Mouse (Mus musculus): ENCODE results near the gene Ehd4. TPM values are rescaled to one million over a fixed set of nuclear protein-coding genes. Genes with fewer than 3 reads are reported as not detected.

The Ehd4 gene
- total RNA-seq, 2 experiments from 2014 or later = 38.0 to 39.6 TPM

DNA sequence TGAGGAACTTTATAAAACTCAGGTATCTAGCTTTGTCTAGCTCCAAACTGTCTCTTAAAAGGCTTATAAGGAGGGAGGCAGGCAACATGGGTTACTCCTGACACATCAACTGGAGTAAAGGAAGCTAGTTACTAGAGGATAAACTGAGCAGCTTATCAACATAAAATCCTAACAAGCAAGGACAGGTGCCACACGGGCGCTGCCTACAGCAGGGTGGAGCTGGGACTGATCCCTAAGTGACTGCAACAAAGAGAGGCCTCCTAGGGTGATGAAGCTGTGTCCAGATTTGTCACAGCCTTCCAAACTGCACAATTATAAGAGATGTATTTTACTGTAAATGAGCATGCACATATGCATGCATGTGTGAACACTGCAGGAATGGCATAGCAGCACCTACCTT, 47.0 kb downstream of the Ehd4 start:
- DNase-seq = no peak

DNA sequence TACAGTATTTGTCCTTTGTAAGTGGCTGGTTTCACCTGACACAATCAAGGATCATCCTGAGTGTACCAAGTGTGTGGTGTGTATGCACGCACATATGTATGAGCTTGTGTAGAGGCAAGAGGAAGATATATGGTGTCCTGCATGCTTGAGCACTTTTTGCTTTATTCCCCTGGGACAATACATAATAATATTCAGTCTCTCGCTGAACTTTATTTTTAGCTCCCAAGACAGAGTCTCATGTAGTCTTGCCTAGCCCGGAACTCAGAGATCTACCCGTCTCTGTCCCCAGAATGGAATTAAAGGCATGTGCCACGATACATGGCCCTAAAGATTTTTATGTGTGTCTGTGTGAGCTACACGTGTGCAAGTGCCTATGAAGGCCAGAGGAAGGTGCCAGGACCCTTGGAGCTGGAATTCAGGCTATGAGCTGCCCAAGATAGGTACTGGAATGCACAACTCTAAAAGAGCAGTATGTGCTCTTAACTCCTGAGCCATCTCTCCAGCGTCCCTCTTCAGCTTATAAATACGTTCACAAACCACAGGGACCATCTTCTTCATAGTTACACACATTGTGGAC, 47.9 kb downstream of the Ehd4 start:
- no peak for DNase-seq

DNA sequence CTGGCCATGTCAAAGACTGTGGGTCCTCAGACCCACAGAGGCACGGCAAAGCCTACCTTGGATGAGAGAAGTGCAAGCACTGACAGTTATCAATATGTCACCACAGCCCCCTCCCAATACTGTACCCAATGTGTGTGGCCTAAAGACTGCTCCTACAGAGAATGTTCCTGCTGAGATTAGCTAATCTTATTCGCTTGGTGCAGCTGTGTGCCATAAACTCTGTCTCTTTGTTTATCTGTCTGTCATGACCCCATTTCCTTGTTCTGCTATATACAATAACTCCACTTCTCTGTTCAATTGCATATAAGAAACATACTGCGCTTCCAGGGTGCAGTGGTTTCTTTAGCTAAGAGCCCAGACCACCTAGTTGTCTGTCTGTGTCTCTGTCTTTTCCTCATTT, 48.5 kb downstream of the Ehd4 start:
- no peak for DNase-seq

GRCm38 (mm10) chr2:120102881-120103280, 51.5 kb downstream of the Ehd4 start:
- DNase-seq = peak; percentile 65

DNA sequence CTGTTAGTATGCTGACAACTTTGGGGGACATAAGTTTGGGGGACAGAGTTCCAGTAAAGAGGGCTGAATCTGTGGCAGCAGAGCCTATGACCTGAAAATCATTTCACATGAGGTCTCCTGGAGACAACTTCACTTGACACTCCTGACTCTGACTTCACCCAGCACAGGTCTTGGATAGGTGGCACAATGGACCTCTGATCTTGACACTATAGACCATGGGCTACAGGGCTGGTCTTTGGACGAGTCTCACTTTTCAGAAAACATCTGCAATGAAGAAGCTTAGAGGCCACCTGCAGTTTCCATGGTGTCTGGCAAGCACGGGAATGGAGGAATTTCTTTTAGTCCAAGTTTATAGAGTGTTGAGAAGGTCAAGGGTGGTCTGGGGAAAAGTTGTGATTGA, 52.0 kb downstream of the Ehd4 start:
- DNase-seq = no peak

DNA sequence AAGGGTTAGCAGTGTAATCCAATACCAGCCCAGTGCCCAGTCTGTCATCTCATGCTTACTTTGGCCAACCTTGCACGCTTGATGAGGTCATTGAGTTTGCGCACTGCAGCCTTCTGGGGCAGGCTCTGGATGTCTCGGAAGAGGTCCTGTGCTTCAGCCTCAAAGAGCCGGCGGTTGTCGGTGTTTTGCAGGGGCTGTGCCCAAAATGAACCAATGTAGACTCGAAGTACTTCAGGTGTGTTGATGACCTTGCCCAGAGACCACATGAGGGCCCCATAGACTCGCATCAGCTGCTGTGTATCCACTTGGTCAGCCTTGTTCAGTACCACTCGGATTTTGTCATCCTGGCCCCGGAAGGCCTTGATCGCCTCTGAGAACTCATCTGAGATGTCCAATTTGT, 52.4 kb downstream of the Ehd4 start:
- DNase-seq = no peak

DNA sequence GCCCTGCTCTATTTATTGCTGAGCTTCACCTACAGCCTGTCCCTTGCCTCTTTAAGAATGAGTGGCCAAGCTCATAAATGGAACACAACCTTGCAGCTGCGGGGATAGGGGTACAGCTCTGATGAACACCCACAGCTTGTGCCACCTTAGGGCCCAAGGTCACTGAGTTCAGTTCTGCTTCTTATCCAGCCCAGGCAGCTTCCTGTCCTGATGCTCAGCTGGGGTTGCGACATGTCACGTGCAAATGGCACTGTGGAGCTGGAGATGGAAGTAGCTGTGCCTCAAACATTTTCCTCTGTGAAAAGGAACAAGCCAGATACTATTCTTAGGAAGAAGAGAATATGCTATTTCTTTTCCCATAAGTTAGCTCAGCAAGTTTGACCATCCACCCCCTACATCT, 54.5 kb downstream of the Ehd4 start:
- DNase-seq = no peak

DNA sequence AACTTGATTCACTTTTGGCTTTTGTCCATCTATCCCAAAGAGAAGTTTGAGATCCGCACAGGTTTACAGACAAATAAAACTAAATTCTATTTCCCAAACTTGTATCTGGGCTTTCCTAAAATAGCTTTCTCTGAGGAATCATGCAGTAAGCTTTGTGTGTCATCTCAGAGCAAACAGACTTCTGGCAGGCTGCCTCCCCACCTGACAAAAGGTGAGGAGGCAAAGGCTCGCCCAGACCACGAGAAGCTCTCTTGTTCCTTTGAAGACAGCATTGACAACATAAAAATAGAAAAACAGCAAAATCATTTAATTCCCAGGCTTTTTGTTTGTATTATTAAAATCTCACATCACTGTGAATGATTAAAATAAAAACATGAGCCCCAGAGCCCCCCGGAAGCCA, 55.1 kb downstream of the Ehd4 start:
- DNase-seq = no peak

DNA sequence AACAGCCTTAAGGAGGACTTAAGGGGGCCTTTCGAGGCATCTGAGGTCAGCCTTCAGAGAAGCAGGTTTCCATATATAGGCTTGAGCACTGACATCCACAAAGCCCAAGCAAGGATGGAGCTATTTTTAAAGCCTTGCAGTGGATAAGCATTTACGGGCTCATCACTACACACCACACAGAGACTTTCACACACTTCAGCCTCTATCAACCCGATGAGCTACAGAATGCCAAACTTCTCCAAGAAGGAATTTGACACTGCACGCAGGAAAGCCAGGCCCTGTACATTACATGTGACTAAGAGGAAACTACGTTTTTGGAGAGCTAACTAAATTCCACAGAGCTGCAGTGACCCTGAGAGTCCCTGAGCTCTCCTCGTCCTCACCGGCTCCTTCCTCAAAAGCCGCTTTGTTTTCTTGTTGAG, 55.6 kb downstream of the Ehd4 start:
- DNase-seq = no peak

- no peak for DNase-seq
Observed at GRCm38 (mm10) chr2:120097868-120098267, 56.5 kb downstream of the Ehd4 start.

- no peak for DNase-seq
Observed at GRCm38 (mm10) chr2:120096711-120097110, 57.7 kb downstream of the Ehd4 start.

DNA sequence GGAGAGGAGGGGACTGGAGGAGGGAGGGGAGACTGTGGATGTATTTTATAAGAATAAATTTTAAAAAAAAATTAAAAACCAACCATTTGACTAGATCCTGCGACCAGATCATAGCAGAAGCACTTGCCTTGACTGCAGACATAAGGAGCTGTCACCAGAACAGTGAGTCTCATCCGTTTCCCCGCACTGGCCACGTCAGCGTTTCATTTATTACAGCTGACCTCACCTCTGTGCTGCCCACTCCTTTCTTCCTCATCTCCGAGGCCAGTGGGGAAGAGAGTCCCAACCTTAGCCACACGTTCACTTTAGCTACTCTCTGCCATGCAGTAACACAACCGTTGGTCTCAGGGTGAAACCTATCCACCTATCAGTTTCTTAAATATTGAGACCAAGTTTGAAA, 58.2 kb downstream of the Ehd4 start:
- DNase-seq = no peak

GRCm38 (mm10) chr2:120095171-120095570, 59.2 kb downstream of the Ehd4 start:
- DNase-seq = no peak

DNA sequence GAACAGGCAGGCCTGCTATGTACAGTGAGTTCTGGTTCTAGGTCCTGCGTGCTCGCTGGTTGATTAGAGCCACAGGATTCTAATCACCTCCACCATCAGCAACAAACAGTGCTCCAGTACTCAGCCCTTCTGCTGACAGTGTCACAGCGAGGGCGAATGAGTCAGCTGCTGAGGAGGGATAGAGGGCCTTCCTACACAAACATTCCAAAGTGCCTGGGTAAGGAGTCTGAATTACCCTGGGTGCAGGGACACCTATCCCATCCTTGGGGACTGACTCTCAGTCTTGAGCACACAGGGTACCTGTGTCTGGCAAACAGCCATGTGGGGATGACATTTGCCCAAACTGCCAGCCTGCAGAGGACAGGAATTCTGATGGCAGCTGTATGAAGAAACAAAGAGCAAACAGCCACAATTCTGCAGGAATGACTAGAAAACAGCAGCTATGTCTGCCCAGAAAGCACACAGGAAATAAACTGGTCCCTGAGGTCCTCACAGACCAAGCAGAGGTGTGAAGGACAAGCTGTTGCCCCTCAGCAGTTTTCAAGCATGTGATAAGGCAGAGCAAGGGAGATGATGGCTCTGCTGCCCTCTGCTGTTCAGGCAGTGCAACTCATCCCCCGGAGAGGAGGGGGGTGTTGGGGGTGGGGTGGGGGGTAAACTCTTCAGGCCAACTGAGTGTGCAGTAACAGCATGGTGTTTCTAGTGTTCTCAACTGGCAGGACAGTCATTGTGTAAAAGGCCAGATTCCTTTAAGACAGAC, 60.6 kb downstream of the Ehd4 start:
- peak; percentile 70 for DNase-seq

DNA sequence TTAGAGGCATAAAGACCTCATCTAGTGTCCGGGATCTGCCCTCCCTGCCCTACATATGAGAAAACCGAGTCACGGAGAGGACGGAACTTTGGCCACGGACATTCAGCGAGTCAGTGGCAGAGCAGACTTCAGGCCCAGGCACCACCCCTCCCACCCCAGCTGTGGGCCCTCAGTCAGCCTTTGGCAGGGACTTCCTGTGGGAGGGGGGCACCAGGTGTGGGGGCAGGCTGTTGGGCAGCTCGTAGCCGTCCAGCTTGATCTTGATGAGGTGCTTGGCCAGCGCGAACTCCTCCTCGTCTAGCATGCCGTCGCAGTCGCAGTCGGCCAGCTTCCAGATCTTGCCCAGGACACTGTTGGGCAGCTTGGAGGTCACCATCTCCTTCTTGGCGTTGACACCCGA, 63.4 kb downstream of the Ehd4 start:
- DNase-seq = no peak

DNA sequence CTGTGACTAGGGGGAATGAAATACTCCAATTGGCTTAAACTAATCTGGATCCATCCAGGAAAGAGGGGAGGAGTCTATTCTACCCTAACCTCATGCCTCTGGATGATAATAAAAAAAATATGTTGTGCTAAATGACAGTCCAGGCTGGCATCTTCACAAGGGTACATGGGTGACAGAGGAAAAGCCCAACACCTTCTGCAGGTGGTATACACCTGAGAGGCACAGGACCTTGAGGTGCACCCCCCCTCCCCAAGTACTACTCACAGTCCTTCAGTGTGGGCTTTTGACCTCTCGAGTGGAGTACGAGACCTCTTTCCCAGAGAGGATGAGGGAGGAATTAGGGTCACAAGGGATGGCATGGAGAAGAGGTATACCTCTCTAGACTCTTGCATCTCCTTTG, 66.5 kb downstream of the Ehd4 start:
- DNase-seq = no peak

- DNase-seq = peak; percentile 37
Observed at GRCm38 (mm10) chr2:120087391-120087790, 67.0 kb downstream of the Ehd4 start.

DNA sequence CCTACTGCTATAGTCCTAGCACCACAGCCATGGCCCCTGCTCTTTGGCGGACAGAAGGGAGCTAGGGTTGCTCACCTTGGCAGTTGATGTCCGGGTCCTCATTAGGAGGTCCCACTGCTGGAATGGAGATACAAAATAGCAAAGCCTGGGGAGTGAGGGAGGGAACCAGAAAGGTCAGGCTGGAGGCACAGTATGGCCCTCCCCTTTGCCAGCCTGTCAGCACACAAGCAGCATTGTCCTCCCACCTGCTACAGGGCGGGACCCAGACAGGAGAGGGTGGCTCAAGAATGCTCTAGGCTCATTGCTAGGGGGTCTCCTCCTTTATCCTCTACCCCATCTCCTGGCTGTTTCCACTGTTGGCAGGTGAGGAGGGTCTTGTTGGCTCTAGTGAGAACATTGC, 68.4 kb downstream of the Ehd4 start:
- DNase-seq = no peak

GRCm38 (mm10) chr2:120084593-120085361, 69.6 kb downstream of the Ehd4 start:
- DNase-seq = peak; percentile 57

GRCm38 (mm10) chr2:120082416-120082815, 72.0 kb downstream of the Ehd4 start:
- DNase-seq = no peak

DNA sequence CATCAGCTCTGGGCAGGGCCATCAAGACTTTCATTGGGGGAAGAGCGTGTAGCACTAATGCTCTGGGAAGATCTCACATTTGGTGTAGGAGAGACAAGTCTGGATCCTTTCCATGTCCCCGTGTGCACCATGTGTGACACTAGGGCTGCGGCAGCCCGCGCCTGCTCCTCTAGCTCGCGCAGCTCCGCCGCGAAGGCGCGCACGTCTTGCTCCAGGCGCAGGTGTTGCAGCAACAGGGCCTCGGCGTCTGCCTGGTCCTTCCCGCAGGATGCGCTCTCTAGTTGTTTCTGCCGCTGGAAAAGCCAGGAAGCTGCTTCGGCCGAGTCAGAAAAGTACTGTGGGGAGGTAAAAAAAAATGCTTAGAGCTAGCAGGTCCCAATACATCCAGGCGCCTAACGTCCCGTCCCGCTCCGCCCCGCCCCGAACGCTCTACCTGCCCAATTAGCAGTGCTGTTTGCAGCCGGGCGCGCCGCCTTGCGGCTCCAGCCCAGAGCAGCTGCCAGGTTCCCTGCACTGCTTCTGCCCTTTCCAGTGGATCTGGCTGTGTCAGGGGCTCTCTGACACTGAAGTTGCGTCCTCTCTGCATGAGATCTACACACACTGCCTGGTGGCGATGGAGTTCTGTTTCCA, 78.2 kb downstream of the Ehd4 start:
- peak; percentile 74 for DNase-seq

DNA sequence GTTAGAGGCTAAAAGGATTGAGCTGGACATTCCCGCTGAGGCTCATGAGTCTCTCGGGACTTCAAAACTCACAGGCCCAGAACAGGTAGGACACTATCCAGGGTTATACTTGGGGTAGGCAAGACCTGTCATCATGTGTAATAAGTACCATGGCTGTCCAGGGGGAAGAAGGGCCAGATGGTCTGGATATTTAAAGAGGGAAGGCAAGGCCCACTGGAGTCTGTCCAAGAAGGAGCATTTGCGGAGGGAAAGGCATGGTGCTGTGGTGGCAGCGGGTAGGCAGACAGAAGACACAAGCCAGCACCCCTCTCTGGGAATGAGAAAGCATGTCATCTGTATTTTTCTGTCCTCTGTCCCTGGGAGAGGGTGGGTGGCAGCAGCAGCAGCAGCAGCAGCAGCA, 80.3 kb downstream of the Ehd4 start:
- no peak for DNase-seq

- DNase-seq = no peak
Observed at GRCm38 (mm10) chr2:120069466-120069990, 84.9 kb downstream of the Ehd4 start.

Data from adrenal gland, postnatal 10 days (tissue).